Mouse (Mus musculus): ENCODE measurements around the gene Hbs1l. TPM values are rescaled to one million over a fixed set of nuclear protein-coding genes. Genes with fewer than 3 reads are reported as not detected.

Gene Hbs1l
- polyA plus RNA-seq, 1 experiment from 2014 or later: 80.2 TPM

GRCm38 (mm10) chr10:21267452-21267851, 28.3 kb upstream of the Hbs1l start:
- Histone ChIP-seq H3K27me3 (ENCODE audit: control insufficient read depth, insufficient read depth, low read length) (no peaks in the 10 kb centered on the region), H3K9me3 (replicated peaks; ENCODE audit: control insufficient read depth, low read length) (no peaks in the 10 kb centered on the region), H3K9ac (ENCODE audit: low read depth, low read length) (no peak overlapping the region), H3K4me1 (ENCODE audit: control insufficient read depth, insufficient read depth, low read length) (no peaks in the 10 kb centered on the region), H3K36me3 (ENCODE audit: control insufficient read depth, insufficient read depth, low read length) (no peaks in the 10 kb centered on the region), H3K4me3 (ENCODE audit: low read depth, low read length) (no peak overlapping the region), H3K27ac (ENCODE audit: low read depth, low read length) (no peak overlapping the region), H3K4me2 (no peak overlapping the region)
- 56% methylated on average over 2 of the region's 2 CpGs for WGBS (ENCODE audit: insufficient replicate concordance)
- no peak for ATAC-seq (replicated peaks; ENCODE audit: insufficient number of reproducible peaks, low FRiP score, low TSS enrichment)

- H3K9ac ChIP-seq (ENCODE audit: low read depth, low read length): no peak overlapping the region
- WGBS (ENCODE audit: insufficient replicate concordance): 51% methylated on average over 6 of the region's 6 CpGs
- H3K27ac ChIP-seq (ENCODE audit: low read depth, low read length): peak overlapping the region; percentile 35; the same call in 1 of the 2 replicates
- no peaks in the 10 kb centered on the region for H3K27me3 ChIP-seq (ENCODE audit: control insufficient read depth, insufficient read depth, low read length)
- no peaks in the 10 kb centered on the region for H3K4me1 ChIP-seq (ENCODE audit: control insufficient read depth, insufficient read depth, low read length)
- no peak overlapping the region for H3K4me2 ChIP-seq
- no peaks in the 10 kb centered on the region for H3K9me3 ChIP-seq (replicated peaks; ENCODE audit: control insufficient read depth, low read length)
- peak; percentile 86 for ATAC-seq (replicated peaks; ENCODE audit: insufficient number of reproducible peaks, low FRiP score, low TSS enrichment)
- no peak overlapping the region for H3K4me3 ChIP-seq (ENCODE audit: low read depth, low read length)
- H3K36me3 ChIP-seq (ENCODE audit: control insufficient read depth, insufficient read depth, low read length): no peaks in the 10 kb centered on the region
Measured at GRCm38 (mm10) chr10:21268786-21269410, 26.9 kb upstream of the Hbs1l start.

DNA sequence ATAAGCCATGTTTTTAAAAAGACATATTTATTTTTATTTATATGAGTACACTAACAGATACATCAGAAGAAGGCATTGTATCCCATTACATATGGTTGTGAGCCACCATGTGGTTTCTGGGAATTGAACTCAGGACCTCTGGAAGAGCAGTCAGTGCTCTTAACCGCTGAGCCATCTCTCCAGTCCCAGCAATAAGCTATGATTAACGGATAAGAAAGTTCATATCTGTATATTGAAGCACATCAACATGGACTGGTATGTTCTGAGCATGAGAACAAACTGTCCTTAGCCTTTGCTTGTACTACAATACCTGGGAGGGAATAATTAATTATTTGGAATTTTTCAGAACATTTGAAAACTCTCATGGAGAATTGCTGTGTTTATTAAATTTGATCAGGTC, 25.9 kb upstream of the Hbs1l start:
- no peak for ATAC-seq (replicated peaks; ENCODE audit: insufficient number of reproducible peaks, low FRiP score, low TSS enrichment)

DNA sequence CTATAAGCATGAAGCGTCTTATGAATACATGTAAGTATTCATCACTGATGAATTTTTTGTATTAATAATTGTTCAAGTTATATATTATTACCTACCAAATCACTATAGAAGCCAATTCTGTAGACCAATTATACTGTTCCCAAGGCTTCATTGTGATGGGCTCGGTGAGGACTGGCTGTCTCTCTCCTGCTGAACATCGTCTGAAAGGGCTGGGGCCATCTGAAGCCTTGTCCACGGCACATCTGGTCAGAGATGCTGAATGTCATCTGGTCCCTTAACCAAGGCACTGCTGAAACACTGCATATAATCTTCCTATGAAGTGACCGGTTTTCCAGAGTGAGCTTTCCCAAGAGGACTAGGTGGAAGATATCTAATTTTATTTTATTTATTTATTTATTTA, 24.9 kb upstream of the Hbs1l start:
- Histone ChIP-seq H3K4me2 (no peak overlapping the region), H3K4me3 (ENCODE audit: low read depth, low read length) (no peak overlapping the region), H3K27ac (ENCODE audit: low read depth, low read length) (no peak overlapping the region), H3K27me3 (ENCODE audit: control insufficient read depth, insufficient read depth, low read length) (no peaks in the 10 kb centered on the region), H3K4me1 (ENCODE audit: control insufficient read depth, insufficient read depth, low read length) (no peaks in the 10 kb centered on the region), H3K36me3 (ENCODE audit: control insufficient read depth, insufficient read depth, low read length) (no peaks in the 10 kb centered on the region), H3K9ac (ENCODE audit: low read depth, low read length) (no peak overlapping the region), H3K9me3 (replicated peaks; ENCODE audit: control insufficient read depth, low read length) (no peaks in the 10 kb centered on the region)
- ATAC-seq (replicated peaks; ENCODE audit: insufficient number of reproducible peaks, low FRiP score, low TSS enrichment): no peak
- 82% methylated on average over 5 of the region's 5 CpGs for WGBS (ENCODE audit: insufficient replicate concordance)

More for the DNA sequence above, 25.9 kb upstream of the Hbs1l start:
- no peaks in the 10 kb centered on the region for H3K9me3 ChIP-seq (replicated peaks; ENCODE audit: control insufficient read depth, low read length)
- no peaks in the 10 kb centered on the region for H3K4me1 ChIP-seq (ENCODE audit: control insufficient read depth, insufficient read depth, low read length)
- no peak overlapping the region for H3K9ac ChIP-seq (ENCODE audit: low read depth, low read length)
- H3K4me2 ChIP-seq: no peak overlapping the region
- WGBS (ENCODE audit: insufficient replicate concordance): 73% methylated on average over 2 of the region's 2 CpGs
- no peaks in the 10 kb centered on the region for H3K27me3 ChIP-seq (ENCODE audit: control insufficient read depth, insufficient read depth, low read length)
- H3K27ac ChIP-seq (ENCODE audit: low read depth, low read length): no peak overlapping the region
- no peak overlapping the region for H3K4me3 ChIP-seq (ENCODE audit: low read depth, low read length)
- no peaks in the 10 kb centered on the region for H3K36me3 ChIP-seq (ENCODE audit: control insufficient read depth, insufficient read depth, low read length)

DNA sequence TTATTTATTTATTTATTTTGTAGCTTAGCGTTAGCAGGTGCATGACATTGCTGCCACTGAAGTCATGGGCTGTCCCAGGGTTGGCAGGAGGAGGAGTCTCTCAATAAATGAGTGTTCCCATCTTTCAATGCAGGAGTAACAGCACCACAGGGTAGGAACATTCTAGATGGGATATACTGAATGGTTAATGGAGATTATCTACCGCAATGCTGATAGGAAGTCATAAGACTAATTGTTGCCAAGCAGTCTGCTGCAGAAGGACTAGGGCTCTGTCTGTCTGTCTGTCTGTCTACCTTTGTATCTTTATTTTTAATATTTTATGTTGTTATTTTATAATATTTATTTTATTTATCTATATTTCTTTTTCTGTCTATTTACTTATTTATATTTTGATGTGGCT, 24.5 kb upstream of the Hbs1l start:
- no peak overlapping the region for H3K4me3 ChIP-seq (ENCODE audit: low read depth, low read length)
- no peaks in the 10 kb centered on the region for H3K4me1 ChIP-seq (ENCODE audit: control insufficient read depth, insufficient read depth, low read length)
- H3K9ac ChIP-seq (ENCODE audit: low read depth, low read length): no peak overlapping the region
- H3K4me2 ChIP-seq: no peak overlapping the region
- ATAC-seq (replicated peaks; ENCODE audit: insufficient number of reproducible peaks, low FRiP score, low TSS enrichment): no peak
- H3K36me3 ChIP-seq (ENCODE audit: control insufficient read depth, insufficient read depth, low read length): no peaks in the 10 kb centered on the region
- 94% methylated on average over 2 of the region's 2 CpGs for WGBS (ENCODE audit: insufficient replicate concordance)
- no peaks in the 10 kb centered on the region for H3K27me3 ChIP-seq (ENCODE audit: control insufficient read depth, insufficient read depth, low read length)
- H3K9me3 ChIP-seq (replicated peaks; ENCODE audit: control insufficient read depth, low read length): no peaks in the 10 kb centered on the region
- H3K27ac ChIP-seq (ENCODE audit: low read depth, low read length): no peak overlapping the region

DNA sequence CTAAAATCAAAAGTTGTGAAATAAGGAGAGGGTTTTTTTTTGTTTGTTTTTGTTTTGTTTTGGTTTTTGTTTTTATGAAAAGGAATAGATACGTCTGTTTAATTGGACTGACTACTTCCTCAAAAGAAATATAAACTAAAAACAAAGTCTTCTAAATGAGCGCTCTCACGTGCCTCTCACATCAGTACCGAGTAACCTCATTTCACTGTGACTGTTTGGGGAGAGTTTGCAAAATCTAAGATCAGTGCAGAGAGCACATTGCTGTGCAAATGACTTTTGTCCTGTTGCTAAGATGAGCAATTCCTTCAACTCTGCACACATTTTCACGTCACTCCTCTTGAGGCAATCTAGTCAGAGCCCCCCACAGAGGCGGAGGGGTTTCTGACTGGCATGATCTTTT, 24.0 kb upstream of the Hbs1l start:
- H3K4me2 ChIP-seq: no peak overlapping the region
- H3K27ac ChIP-seq (ENCODE audit: low read depth, low read length): no peak overlapping the region
- H3K4me1 ChIP-seq (ENCODE audit: control insufficient read depth, insufficient read depth, low read length): no peaks in the 10 kb centered on the region
- H3K27me3 ChIP-seq (ENCODE audit: control insufficient read depth, insufficient read depth, low read length): no peaks in the 10 kb centered on the region
- ATAC-seq (replicated peaks; ENCODE audit: insufficient number of reproducible peaks, low FRiP score, low TSS enrichment): no peak
- WGBS (ENCODE audit: insufficient replicate concordance): 74% methylated on average over 6 of the region's 6 CpGs
- H3K4me3 ChIP-seq (ENCODE audit: low read depth, low read length): no peak overlapping the region
- no peak overlapping the region for H3K9ac ChIP-seq (ENCODE audit: low read depth, low read length)
- H3K36me3 ChIP-seq (ENCODE audit: control insufficient read depth, insufficient read depth, low read length): no peaks in the 10 kb centered on the region
- H3K9me3 ChIP-seq (replicated peaks; ENCODE audit: control insufficient read depth, low read length): no peaks in the 10 kb centered on the region

DNA sequence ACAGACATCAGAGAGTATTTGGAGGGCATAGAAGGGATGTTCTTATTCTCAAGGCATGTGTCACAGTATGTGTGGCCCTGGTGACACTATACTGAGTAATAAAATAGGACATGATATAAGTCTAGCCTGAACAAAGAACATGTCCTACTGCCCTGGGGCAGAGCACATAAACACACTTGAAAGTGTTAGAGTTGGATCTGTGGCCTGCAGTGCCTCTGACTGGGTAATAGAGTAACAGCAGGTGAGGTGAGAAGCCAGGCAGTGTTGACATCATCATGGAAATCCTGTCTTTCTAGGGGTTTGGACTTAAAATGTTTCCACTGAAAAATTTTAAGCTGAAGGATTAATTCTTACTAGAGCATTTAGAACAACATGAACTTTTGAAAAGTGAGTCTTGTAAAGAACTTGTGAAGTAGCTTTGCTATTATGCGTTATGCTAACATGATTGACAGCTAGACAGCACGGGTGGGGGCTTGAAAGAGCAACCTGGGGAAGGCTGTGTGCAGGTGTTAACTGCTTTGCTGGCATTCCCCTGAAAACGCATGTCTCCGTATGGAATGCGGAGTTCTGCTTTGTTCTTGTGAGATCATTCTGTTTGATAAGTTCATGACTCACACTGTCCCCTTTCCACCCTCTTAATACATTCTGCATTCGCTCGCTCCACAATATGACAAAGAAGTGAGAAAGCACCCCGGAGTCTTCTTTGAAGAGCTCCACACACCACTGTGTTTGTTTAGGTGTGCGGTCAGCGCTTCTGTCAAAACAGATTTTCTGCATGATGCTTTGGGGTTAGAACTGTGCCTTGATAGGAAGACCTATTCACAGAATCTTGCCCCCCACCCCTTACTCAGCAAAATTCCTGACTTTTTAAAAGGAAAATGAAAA, 8.3 kb upstream of the Hbs1l start:
- Histone ChIP-seq H3K4me1 (ENCODE audit: control insufficient read depth, insufficient read depth, low read length) (no peaks in the 10 kb centered on the region), H3K27ac (ENCODE audit: low read depth, low read length) (no peak overlapping the region), H3K4me3 (ENCODE audit: low read depth, low read length) (no peak overlapping the region), H3K4me2 (no peak overlapping the region), H3K36me3 (ENCODE audit: control insufficient read depth, insufficient read depth, low read length) (no peaks in the 10 kb centered on the region), H3K9ac (ENCODE audit: low read depth, low read length) (no peak overlapping the region), H3K9me3 (replicated peaks; ENCODE audit: control insufficient read depth, low read length) (no peaks in the 10 kb centered on the region), H3K27me3 (ENCODE audit: control insufficient read depth, insufficient read depth, low read length) (no peaks in the 10 kb centered on the region)
- no peak for ATAC-seq (replicated peaks; ENCODE audit: insufficient number of reproducible peaks, low FRiP score, low TSS enrichment)
- 62% methylated on average over 10 of the region's 10 CpGs for WGBS (ENCODE audit: insufficient replicate concordance)

DNA sequence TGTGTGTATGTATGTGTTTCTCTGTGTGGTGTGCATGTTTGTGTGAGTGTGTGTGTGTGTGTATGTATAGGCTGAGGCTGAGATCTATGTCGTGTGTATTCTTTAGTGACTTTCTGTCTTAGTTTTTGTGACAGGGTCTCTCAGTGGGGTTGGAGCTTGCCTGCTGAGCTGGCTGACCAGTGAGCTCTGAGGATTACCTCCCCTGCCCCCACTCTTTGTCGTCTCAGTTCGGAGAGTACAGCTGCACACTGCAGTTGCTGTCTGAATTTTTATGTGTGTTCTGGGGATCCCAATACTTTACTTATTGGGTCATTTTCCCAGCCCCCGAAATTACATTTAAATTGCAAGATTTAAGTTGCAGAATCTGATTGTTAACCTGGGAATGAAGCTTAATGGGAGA, 4.6 kb upstream of the Hbs1l start:
- no peak for ATAC-seq (replicated peaks; ENCODE audit: insufficient number of reproducible peaks, low FRiP score, low TSS enrichment)
- Histone ChIP-seq H3K27ac (ENCODE audit: low read depth, low read length) (no peak overlapping the region), H3K36me3 (ENCODE audit: control insufficient read depth, insufficient read depth, low read length) (no peaks in the 10 kb centered on the region), H3K9ac (ENCODE audit: low read depth, low read length) (no peak overlapping the region), H3K9me3 (replicated peaks; ENCODE audit: control insufficient read depth, low read length) (no peaks in the 10 kb centered on the region), H3K4me1 (ENCODE audit: control insufficient read depth, insufficient read depth, low read length) (no peaks in the 10 kb centered on the region), H3K4me2 (no peak overlapping the region), H3K4me3 (ENCODE audit: low read depth, low read length) (no peak overlapping the region), H3K27me3 (ENCODE audit: control insufficient read depth, insufficient read depth, low read length) (no peaks in the 10 kb centered on the region)
- 40% methylated on average over 4 of the region's 4 CpGs for WGBS (ENCODE audit: insufficient replicate concordance)
